Mouse (Mus musculus) cerebellum, adult 11 months (tissue): ENCODE measurements at regions not wholly inside any gene's neighbourhood (a gene's known extent, or its start where the extent isn't known, plus 50 kb on each side); places are given as distances from the start of the nearest gene placed in this dataset.

Source experiments
- DNase-seq: peaks from one replicate; pipeline ENCODE4 v3.0.0; 2022

DNA sequence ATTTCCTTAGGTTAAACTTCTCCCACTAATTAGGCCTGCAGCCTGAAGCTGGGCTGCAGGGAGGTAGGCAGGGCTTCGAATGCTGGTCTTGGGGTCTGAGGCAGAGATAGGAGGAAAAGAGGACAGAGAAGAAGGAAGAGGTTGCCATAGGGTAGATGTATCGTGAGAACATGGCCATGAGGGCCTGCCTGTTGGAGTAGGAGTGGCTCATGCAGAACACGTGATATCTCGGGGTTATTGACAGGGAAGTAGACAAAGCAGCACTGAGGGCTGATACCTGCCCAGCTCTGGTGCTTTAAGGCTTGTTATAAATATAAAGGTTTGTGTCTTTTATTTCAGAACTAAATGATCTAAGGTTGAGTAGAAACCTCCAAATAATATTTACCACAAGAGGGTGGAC is 628.9 kb downstream of the Zfp706 start:
- DNase-seq = no peak

DNA sequence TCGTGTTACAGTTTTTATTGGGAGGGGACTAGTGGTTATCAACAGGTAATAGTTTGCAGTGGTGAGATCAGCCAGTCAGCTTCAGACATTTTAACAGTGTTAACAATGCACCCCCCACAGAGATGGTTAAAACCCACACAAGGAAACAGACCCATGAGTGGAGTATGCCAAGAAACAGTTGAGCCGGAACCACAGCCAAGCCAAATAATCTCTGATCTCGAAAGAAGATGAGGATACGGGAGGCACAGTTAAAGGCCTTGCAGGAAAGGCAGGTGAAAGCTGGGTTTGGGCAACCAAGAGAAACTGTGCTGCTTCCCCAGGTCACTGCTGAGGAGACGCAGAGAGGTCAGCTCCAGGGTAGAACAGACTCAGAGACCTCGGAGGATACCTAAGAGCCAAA is 631.0 kb downstream of the Zfp706 start:
- DNase-seq = no peak

DNA sequence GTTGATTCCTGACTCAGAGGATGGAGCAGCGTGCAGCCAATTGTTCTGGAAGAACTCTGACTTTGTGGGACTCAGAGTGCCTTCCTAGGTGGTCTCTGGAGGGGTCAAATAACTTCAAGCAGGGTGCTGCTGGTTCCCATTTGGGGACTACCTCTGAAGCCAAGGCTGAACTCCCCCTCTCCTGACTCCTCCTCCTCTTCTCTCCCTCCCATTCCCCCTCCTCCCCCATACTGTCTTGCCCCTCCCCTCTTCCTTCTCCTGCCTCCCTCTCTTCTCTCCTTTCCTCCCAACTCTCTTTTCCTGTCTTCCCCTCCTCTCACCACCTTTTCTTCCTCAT is 632.1 kb downstream of the Zfp706 start:
- DNase-seq = no peak

DNA sequence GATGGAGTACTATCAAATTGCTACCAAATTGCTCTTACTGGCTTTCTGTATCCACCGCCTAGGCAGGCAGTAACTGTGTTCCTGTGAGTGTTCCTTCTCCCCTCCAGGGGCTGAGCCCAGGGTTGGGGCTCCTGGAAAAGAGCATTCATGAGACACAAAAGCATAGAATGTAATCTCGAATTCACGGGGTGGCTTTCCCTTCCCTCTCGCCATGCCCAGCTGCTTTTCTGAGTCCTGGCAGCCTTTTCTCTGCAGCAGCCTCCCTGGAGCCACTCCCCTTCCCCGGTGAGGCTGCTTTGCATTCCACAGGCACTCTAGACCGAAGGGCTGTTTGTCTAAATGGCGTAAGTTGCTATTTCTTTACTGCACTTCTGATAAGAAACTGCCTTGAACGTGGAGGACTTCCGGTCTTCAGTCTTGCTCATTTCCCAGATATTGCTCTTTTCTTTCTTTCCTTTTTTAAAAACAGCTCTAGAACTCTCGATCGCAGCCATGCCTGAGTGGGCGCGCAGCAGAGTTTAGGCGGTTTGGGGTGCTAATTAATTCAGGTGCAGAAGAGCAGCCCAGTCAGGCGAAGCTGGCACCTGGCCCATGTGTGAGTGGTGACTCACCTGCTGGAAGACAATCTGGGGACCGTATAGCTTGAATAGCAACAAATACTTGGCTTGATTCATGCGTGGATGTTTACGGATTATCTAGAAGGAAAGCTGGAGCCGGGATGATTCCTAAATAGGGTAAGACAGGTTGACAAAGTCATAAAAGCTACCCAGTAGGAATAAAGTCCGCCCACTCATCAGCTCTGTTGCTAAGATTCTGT is 632.6 kb downstream of the Zfp706 start:
- peak; percentile 69 for DNase-seq

DNA sequence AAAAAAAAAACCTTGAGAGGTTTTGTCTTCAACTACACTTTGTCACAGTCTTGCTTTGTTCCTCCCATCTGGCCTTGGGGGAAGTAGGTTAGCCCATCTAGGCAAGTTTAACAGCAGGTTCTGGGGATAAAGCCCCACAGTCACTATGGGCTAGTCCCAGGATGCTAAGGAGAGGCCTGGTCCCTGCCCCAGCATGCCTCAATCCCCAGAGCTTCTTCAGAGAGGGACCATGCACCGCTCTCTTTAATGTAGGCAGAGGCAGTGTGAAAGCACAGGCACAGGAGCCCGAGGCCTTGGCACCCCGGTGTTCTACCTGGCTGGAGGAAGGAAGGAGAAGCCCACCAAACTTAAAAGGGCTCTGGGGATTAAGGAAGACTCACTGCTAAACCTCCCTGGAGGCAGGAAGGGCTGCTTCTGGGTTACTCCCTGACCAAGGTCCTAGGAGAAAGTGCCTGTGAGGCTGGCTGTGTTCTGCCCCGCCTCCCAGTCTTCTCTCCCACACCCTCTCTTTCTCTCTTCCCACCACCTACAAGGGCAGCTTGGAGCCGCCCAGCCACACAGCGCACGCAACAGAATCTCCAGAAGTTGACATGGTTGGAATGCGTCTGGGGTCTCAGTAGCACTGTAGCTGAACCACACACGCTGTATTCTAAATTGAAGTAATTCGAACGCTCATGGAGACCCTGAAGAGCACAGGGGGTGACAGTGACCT is 633.5 kb downstream of the Zfp706 start:
- no peak for DNase-seq

DNA sequence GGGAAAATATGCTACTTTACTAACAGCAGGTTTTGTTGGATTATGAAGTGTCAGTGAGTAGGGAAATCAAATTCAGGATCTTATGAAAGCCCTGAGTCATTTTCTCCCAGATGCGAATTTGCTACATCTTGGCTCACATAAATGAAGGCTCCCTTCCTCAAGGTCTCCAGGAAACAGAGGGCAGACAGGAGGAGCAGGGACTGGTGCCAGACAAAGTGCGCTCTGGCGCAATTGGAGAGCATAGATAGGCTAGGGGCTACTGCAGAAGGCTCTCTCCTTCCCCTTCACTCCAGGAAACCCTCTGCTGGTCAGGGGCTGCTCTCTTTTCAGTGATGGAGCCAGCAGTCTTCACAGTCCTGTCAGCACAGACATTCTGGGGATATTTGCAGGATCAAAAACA is 634.1 kb downstream of the Zfp706 start:
- DNase-seq = no peak

DNA sequence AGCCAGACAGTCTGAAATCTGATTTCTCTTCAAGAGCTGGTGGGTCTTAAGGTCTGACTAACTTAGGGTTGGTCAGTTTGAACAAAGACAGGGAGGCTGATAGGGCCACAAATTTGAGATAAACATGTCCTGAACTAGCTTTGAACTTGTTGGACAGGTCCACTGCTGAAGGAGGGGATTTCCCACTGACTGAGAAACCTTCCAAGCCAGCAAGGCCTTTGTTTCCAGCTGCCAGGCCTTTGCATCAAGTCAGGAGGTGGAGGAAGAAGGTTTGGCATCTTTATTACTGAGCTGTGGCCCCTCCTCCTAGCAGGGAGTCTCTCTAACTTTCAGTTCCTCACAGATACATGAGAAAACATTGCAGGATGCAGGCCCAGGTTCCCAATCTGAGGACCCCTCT is 636.2 kb downstream of the Zfp706 start:
- DNase-seq = no peak

DNA sequence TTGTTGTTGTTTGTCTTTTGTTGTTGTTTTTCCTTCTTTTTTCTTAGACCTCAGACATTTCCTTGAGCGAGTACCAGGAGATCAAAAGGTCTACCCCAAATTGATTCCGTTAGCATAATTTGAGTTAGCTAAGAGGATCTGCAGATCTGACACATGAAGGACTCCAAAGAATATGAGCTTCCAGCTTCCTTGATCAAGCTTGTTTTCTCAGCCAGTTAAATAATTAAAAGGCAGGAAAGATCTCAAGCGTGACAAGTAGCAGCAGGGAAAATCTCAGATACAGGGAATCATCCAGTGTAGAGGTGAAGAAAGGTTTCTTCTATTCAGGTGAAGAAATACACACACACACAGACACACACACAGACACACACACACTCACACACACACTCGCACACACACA is 636.7 kb downstream of the Zfp706 start:
- DNase-seq = no peak

DNA sequence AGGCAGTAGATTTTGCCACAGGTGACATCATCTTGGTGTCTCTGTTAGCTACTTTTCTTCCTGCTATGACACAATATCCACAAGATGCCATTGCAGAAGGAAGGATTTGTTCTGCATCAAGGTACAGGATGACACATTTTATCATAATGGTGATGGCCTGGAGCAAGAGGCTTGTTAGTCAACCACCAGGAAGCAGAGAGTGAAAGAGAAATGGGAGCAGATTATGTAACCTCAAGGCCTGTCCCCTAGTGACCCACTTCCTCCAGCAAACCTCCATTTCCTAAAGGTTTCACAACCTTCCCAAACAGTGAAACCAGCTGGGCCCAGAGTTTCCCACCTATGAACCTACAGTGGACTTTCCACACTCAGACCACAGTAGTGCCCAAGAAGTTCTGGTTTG is 640.3 kb downstream of the Zfp706 start:
- DNase-seq = no peak

DNA sequence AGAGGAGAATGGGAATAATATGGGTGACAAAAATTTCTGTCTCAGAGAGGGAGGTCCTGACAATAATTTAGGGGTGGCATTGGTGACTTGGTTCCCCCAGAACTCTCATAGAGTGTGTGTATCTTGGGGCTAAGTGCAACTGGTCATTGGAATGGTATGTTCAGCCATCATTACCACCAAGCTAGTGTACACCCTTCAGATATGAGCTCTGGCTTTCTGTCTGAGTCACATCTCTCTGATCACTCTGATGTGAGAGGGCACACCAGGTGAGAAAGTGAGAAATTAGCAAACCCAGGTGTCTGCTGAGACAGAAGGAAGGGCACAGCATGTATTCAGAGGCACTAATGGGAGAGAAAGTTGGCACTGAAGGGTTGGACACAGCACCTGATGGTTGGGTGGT is 642.8 kb downstream of the Zfp706 start:
- no peak for DNase-seq

DNA sequence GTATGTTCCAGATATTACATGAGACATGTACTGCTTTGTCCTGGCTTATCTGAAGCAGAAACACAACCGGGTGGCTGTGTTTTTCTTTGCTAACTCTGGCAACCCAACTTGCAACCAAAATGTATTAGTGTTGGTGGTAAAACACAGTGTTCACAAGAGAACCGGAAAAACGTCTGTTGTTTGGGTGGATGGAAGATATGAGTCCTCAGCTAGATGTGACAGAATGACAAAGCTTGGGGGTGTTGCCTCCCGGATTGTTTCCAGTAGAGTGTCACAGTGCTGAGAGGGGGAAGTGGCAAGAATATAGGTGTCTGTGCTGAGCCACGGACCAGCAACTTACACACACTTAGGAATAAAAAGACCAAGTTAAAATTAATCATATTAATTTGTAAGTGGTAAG is 643.5 kb downstream of the Zfp706 start:
- no peak for DNase-seq

DNA sequence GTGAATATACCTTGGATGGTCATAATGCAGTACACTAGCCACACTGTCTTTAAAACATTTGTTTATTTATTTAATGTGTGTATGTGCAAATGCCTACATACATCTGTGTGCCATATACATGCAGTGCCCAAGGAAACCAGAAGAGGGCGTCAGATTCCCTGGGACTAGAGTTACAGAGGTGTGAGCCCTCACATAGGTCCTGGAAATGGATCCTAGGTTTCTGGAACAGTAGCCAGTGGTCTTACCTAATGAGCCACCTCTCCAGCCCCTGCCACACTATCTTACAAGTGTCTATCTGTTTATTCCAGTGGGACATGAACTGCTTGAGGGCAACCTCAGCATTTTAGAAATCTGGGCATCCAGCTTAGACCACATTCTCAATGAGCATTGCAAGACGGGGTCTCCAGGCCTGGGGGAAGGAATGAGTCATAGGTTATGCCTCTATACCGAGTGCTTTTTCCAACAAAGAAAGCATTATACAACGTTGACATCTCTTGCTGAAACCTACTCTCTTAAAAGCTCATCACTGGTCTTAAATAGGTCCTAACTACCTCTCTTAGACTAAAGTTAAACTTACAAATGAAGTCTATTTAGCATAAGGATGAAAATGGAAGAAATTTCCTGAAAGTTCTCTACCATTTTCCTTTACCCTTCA is 644.5 kb downstream of the Zfp706 start:
- no peak for DNase-seq

DNA sequence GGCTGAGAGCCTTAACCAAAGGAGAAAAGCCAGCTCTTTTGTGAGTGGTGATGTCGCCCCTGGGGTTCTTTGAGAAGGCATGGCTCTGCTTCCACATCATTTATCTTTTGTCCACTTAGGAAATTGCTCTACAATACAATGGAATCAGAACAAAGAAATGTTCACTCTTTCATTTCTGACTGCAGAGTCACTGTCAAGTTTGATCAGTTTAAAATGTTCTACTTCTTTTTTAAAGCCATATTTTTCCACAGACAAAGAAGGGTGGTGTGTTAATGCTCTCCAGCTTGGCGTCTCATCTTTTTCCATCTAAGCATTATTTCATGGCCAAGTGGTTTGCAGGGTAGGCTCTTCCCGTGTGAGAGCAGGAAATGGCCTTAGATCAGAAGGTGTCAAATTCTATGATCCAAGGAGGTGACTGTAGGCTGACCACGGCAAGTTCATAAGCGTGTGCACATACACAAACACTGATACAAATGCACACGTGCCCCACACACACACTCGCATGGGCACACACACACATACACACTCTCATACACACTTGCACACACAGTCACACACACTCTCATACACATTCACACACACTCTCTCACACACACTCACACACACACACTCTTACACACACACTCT is 645.9 kb downstream of the Zfp706 start:
- DNase-seq = no peak

DNA sequence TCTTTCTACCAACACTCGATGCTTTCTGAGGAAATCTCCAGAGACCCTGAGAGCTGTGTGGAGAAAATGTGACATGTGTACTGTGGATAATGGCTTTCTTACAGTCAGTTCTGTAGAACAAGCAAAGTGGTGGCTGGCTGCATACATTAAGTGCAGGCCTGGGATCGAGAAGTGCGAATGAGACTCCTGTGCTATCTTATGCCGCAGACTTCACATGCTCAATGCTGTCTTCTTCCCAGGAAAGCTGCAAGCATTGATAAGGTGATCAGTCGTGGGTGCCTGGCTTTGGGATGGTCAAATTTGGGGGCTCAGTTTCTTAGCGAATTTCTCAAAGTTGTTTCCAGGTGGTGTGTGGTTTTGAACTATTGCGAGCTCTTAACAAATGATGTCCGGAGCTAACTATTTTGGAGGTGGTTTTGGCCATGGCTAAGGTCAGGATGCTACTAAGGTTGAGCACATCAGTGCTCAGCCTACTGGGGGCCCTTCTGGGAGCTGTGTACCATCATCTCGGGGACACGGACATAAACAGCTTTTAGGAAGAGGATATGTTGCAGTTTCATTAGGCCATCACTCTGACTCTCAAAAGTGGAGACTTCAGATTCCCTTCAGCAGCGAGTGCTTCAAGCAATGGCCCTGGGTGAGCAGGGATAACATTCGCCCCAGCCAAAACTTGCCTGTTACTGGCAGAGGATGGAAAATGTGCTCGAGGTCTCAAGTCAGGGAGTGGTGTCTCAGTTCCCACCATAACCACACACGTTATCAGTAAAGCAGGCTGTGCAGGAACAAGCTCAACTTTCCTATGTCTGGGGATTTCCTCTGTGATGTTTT is 646.7 kb downstream of the Zfp706 start:
- no peak for DNase-seq

DNA sequence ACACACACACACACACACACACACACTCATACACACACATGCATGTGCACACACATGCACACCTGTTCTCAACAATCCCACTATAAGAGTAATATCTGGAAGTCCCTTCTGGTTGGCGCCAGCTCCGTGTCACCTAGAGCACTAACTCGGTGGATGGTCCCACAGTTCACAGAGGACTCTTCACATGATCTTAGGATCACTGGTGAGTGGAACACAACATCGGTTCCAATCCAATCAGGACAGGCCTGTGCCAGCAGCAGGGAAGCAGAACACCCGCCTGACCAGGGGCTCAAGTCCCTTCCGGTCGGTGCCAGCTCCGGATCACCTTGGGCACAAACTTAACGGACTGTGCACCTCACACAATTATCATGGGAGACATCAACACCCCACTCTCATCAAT is 651.7 kb downstream of the Zfp706 start:
- DNase-seq = no peak

DNA sequence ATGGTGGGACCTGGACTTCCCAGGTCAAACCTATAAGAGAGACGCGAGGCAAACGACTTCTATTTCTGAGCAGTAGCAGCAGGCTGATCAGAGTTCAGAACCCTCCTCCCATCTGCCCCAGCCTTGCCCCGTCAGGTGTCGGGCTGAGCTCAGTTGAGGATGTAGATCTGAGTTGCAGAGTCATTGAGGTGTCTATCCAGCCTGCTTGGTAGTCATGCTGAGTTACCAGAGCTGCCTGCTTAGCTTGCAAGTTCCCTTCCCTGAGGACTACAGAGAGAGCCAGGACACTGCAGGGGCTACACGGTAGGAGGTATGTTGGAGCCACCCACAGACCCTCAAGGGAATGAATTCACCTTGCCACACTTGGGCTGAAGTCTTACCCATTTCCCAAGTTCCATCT is 653.0 kb downstream of the Zfp706 start:
- no peak for DNase-seq

DNA sequence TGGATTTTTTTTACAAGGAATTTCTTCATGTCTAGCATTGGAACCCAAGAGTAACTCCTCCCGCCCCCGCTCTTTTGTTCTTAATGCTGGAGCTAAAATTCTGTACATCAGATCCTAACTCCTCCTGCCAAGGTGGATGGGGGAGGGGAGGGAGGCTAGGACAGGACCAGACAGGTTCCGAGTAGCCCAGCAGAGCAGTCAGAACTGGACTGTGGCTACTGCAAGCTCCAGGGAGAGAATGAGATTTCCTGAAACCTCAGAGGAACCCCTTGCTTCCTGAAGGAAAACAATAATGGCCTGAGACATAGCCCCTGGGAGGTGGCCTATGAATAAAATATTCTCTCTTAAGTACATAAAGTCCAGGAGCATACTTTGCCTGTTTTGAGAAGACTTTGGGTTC is 653.8 kb downstream of the Zfp706 start:
- DNase-seq = no peak

DNA sequence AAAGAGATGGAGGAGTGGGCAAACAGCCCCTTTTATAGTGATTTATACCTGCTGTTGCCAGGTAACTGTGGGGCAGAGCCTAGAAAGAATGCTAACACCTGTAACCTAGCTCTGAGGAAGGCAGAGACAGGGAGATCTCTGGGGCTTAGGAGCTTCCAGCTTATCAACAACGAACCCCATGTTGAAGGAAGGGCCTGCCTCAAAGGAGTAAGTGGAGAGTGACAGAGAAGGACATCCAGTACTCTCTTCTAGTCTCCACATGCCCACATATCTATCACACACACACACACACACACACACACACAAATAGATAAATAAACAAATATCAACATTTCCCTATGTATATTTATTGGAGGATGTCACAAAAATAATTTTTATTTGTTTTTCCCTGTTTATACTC is 654.6 kb downstream of the Zfp706 start:
- DNase-seq = no peak

DNA sequence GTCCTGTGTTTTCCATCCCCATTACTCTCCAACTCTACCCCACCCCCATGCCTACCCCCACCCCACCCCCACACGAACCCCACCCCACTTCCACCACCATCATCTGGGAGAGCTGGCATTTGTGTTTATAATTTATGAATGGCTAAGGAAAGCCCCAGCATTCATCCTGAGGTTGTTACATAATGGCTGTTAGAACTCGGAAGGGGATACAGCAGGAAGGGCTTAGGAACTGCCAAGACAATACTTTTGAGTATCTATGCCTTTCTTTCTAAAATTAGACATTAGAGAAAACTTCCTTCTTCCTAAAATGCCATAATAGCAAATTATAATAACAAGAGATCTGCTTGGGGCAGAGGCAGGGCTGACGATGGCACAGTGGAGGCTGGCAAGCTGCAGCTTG is 655.9 kb downstream of the Zfp706 start:
- no peak for DNase-seq

DNA sequence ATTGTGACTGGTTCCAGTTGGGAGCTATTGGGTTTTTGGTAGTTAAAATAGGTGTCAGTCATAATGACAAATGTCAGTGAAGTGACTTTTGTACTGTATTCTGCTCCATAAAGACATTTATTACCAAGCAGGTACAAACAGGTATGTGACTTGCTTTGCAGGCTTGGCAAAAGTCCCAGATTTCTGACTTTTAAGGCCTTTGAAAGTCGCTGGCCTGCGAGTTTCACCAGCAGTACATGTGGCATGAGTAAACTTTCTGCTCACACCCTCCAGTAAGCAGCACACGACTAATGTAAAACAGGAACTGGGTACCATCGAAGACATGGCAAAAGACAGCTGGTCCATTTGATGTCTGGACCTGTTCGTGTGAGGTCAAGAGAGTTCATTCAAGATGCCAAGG is 659.2 kb downstream of the Zfp706 start:
- no peak for DNase-seq

DNA sequence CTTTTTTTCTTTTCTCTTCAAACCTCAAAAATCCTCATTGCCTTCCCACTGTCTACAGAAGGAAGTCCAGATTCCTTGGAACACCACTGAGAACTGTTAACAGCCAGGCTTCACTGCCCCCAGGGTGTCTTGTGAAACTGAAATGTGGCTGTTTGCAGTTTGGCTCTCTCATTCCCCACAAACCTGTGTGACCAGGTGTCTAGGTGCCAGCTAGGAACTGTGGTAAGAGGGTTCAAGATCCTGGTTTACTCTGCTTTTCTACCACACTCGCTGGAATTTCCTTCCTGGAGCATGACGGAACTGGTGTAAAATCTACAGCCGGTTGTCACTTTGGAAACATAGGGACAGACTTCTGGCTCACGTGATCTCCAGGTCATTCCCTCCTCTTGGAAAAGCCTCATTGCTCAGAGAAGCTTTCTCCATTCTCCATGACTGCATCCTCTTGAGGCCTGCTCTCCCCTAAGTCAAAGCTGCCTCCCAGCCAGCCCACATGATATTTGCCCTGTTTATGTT is 660.2 kb downstream of the Zfp706 start:
- DNase-seq = no peak

DNA sequence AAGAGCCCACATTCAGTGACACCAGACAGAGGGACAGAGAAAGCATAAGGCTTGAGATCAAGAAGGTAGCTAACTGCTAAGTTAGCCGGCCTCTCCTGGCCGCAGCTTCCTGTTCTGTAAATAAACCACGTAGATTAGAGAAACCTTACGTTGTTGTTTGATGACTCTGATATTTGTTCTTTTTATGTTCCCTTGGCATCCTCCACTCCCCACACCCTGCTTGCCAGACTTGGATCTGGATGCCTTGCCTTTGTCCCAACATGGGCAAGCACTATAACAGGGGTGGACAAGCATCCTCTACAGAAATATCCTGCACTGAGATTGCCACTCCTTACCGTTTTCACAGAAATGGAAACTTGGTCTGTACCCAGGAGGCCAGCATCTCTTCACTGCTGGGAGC is 661.4 kb downstream of the Zfp706 start:
- DNase-seq = no peak

DNA sequence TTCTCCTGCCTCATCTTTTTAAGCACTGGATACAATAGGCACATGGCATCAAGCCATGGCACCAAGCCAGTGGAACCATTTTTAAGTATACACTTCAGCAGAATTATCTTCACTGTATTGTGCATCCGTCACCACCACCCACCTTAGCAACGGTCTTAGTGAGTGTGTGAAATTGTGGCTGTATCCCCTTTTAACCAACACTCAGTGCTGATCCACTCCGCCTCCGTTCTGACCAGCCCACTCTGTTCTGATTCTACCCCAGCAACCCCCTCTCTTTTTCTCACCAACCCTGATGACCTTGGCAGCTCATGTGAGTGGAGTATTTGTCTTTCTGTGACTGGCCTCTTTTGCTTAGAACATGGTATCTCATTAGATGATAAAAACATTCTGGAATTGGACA is 662.2 kb downstream of the Zfp706 start:
- no peak for DNase-seq
